Mouse (Mus musculus): ENCODE measurements around the gene Slc2a2. TPM values are rescaled to one million over a fixed set of nuclear protein-coding genes. Genes with fewer than 3 reads are reported as not detected.
A peak's percentile ranks its signal among the peaks of the same experiment; 100 is the strongest.

The Slc2a2 gene
- total RNA-seq (2014; fragmentation: Nextera tagmentation) = not detected in 2 replicates
- 0.09 TPM in 1 of 2 replicates, not detected in the other for total RNA-seq (2017)

GRCm38 (mm10) chr3:28697797-28698196 is at the start of gene Slc2a2:
Gene Slc2a2, plus strand, starts transcription at chr3:28697903.
- ATAC-seq (replicated peaks; ENCODE audit: low FRiP score, low TSS enrichment, poor library complexity, severe bottlenecking) = no peak

- ATAC-seq (replicated peaks; ENCODE audit: low FRiP score, low TSS enrichment, poor library complexity, severe bottlenecking) = no peak
These were observed 45.1 kb upstream of the Slc2a2 start for GRCm38 (mm10) chr3:28652574-28652973.

- ATAC-seq (replicated peaks; ENCODE audit: low FRiP score, low TSS enrichment, poor library complexity, severe bottlenecking) = no peak
These were observed 44.7 kb upstream of the Slc2a2 start for GRCm38 (mm10) chr3:28653043-28653442.

GRCm38 (mm10) chr3:28654740-28655139 is 43.0 kb upstream of the Slc2a2 start:
- ATAC-seq (replicated peaks; ENCODE audit: low FRiP score, low TSS enrichment, poor library complexity, severe bottlenecking) = no peak

GRCm38 (mm10) chr3:28658349-28658748 is 39.4 kb upstream of the Slc2a2 start:
- ATAC-seq (replicated peaks; ENCODE audit: low FRiP score, low TSS enrichment, poor library complexity, severe bottlenecking) = no peak

GRCm38 (mm10) chr3:28680851-28681250 is 16.9 kb upstream of the Slc2a2 start:
- ATAC-seq (replicated peaks; ENCODE audit: low FRiP score, low TSS enrichment, poor library complexity, severe bottlenecking) = no peak

GRCm38 (mm10) chr3:28681866-28682265 is 15.8 kb upstream of the Slc2a2 start:
- no peak for ATAC-seq (replicated peaks; ENCODE audit: low FRiP score, low TSS enrichment, poor library complexity, severe bottlenecking)

GRCm38 (mm10) chr3:28682411-28682810 is 15.3 kb upstream of the Slc2a2 start:
- ATAC-seq (replicated peaks; ENCODE audit: low FRiP score, low TSS enrichment, poor library complexity, severe bottlenecking) = no peak

GRCm38 (mm10) chr3:28685510-28685909 is 12.2 kb upstream of the Slc2a2 start:
- ATAC-seq (replicated peaks; ENCODE audit: low FRiP score, low TSS enrichment, poor library complexity, severe bottlenecking) = no peak

- ATAC-seq (replicated peaks; ENCODE audit: low FRiP score, low TSS enrichment, poor library complexity, severe bottlenecking) = no peak
These were observed 2.9 kb upstream of the Slc2a2 start for GRCm38 (mm10) chr3:28694811-28695210.

GRCm38 (mm10) chr3:28695608-28696007 is 2.1 kb upstream of the Slc2a2 start:
- no peak for ATAC-seq (replicated peaks; ENCODE audit: low FRiP score, low TSS enrichment, poor library complexity, severe bottlenecking)

GRCm38 (mm10) chr3:28696162-28696561 is 1.5 kb upstream of the Slc2a2 start:
- no peak for ATAC-seq (replicated peaks; ENCODE audit: low FRiP score, low TSS enrichment, poor library complexity, severe bottlenecking)

GRCm38 (mm10) chr3:28699601-28700000 is 1.9 kb downstream of the Slc2a2 start:
- ATAC-seq (replicated peaks; ENCODE audit: low FRiP score, low TSS enrichment, poor library complexity, severe bottlenecking) = no peak

GRCm38 (mm10) chr3:28705522-28706137 is 7.9 kb downstream of the Slc2a2 start:
- ATAC-seq (replicated peaks; ENCODE audit: low FRiP score, low TSS enrichment, poor library complexity, severe bottlenecking) = 0 out of 2 replicates have a peak, but pooled peaks have one; percentile 48

GRCm38 (mm10) chr3:28706736-28707135 is 9.0 kb downstream of the Slc2a2 start:
- no peak for ATAC-seq (replicated peaks; ENCODE audit: low FRiP score, low TSS enrichment, poor library complexity, severe bottlenecking)

- peak; percentile 72 for ATAC-seq (replicated peaks; ENCODE audit: low FRiP score, low TSS enrichment, poor library complexity, severe bottlenecking)
These were observed 12.0 kb downstream of the Slc2a2 start for GRCm38 (mm10) chr3:28709740-28710139.

GRCm38 (mm10) chr3:28713913-28714698 is 16.4 kb downstream of the Slc2a2 start:
- ATAC-seq (replicated peaks; ENCODE audit: low FRiP score, low TSS enrichment, poor library complexity, severe bottlenecking) = no peak

- no peak for ATAC-seq (replicated peaks; ENCODE audit: low FRiP score, low TSS enrichment, poor library complexity, severe bottlenecking)
These were observed 20.8 kb downstream of the Slc2a2 start for GRCm38 (mm10) chr3:28718521-28718920.

GRCm38 (mm10) chr3:28721218-28721617 is 23.5 kb downstream of the Slc2a2 start:
- no peak for ATAC-seq (replicated peaks; ENCODE audit: low FRiP score, low TSS enrichment, poor library complexity, severe bottlenecking)

- ATAC-seq (replicated peaks; ENCODE audit: low FRiP score, low TSS enrichment, poor library complexity, severe bottlenecking) = no peak
These were observed 24.1 kb downstream of the Slc2a2 start for GRCm38 (mm10) chr3:28721838-28722237.

- ATAC-seq (replicated peaks; ENCODE audit: low FRiP score, low TSS enrichment, poor library complexity, severe bottlenecking) = no peak
These were observed 24.8 kb downstream of the Slc2a2 start for GRCm38 (mm10) chr3:28722531-28722930.
